8 mouse cellular contexts compared by ENCODE assay signal in the genomic region with DNA sequence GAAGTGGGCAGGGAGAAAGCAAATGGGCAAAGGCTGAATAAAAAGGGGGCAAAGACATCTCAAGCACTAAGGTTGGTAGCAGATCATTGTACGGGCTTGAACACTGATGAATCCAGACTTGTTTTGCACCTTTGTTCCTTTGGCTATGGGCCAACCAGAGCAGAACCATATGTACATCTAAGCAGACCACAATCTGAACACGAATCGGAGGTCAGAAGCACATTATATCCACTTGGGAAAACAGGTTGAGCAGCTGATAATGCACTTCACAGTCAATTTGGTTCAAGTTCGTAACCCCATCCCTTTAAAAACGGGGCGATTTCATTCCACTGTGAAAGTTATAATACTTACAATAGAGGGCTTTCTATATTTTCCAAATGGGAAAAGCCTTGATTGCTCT. TPM values are rescaled to one million over a fixed set of nuclear protein-coding genes. Genes with fewer than 3 reads are reported as not detected.
A peak's percentile ranks its signal among the peaks of the same experiment; 100 is the strongest.
DNase-seq lines count a peak whose midpoint lies in the region; ATAC-seq lines count a peak whose summit lies in the region.

No protein-coding gene starts in this region.

- H3K27ac ChIP-seq in heart, embryonic 12.5 days (ENCODE audit: poor library complexity, severe bottlenecking) = peak overlapping the region; percentile 71

- DNase-seq in left cerebral cortex, postnatal 4 days = peak; percentile 8
- DNase-seq in left cerebral cortex, postnatal 14 days (ENCODE audit: low spot score in 2 of 2) = no peak
- peak; percentile 50 to 52 for DNase-seq in cerebellum, adult 18-20 months
- DNase-seq in kidney, postnatal 14 days = peak; percentile 60
- DNase-seq in testis, postnatal 14 days (ENCODE audit: low spot score) = peak; percentile 21

- no peaks in the 10 kb centered on the region for H3K9me3 ChIP-seq in heart, embryonic 12.5 days (replicated peaks)

- no peak for ATAC-seq in heart, embryonic 12.5 days (ENCODE audit: insufficient number of reproducible peaks, low FRiP score)
- peak; percentile 15; the same call in 1 of the 2 replicates for ATAC-seq in megakaryocyte-erythroid progenitor cell, adult 5-6 weeks (replicated peaks; ENCODE audit: low FRiP score, low TSS enrichment, poor library complexity, severe bottlenecking)
- no peak for ATAC-seq in monocyte, adult 5-6 weeks (replicated peaks; ENCODE audit: insufficient number of reproducible peaks, low FRiP score, low TSS enrichment, poor library complexity, severe bottlenecking)

- H3K27me3 ChIP-seq in heart, embryonic 12.5 days (replicated peaks) = no peaks in the 10 kb centered on the region

- H3K4me3 ChIP-seq in heart, embryonic 12.5 days = peak overlapping the region; percentile 98

- intact Hi-C loops in left cerebral cortex, postnatal 4 days (cut with DNase I) = no loop called here
- intact Hi-C loops in left cerebral cortex, postnatal 14 days (cut with DNase I) = no loop called here

- WGBS in heart, embryonic 12.5 days = 6% methylated on average over 6 of the region's 6 CpGs

- H3K4me1 ChIP-seq in heart, embryonic 12.5 days (replicated peaks) = peaks cover 2% of the 10 kb centered on the region

- H3K9ac ChIP-seq in heart, embryonic 12.5 days = peak overlapping the region; percentile 97

- peak overlapping the region; percentile 88 for H3K4me2 ChIP-seq in heart, embryonic 12.5 days

- H3K36me3 ChIP-seq in heart, embryonic 12.5 days = no peaks in the 10 kb centered on the region

RNA-seq across cellular contexts. Expression of a gene that starts 1.0 kb away (rescaled TPM):
- 10 to 100 TPM; 16.7 to 19.6 TPM for total RNA-seq in left cerebral cortex, postnatal 4 days (2021)
- 10 to 100 TPM; 22.4 to 25.0 TPM for total RNA-seq in left cerebral cortex, postnatal 14 days (2021)
- polyA plus RNA-seq in heart, embryonic 12.5 days (2016; fragmentation: Nextera tagmentation; extraction: Ambion mirVana) = 7.3 and 8.2 TPM in 2 replicates
- 26.7 and 28.0 TPM in 2 replicates for total RNA-seq in megakaryocyte-erythroid progenitor cell, adult 5-6 weeks (2014; fragmentation: Nextera tagmentation)
- 29.3 and 51.9 TPM in 2 replicates for total RNA-seq in megakaryocyte-erythroid progenitor cell, adult 5-6 weeks (2017)
- total RNA-seq in monocyte, adult 5-6 weeks (2017) = 22.8 to 45.3 TPM (median 26.3 TPM) in 3 replicates

RNA-seq across cellular contexts. Expression of a gene that starts 7.7 kb away (rescaled TPM):
- total RNA-seq in left cerebral cortex, postnatal 4 days (2021) = 10 to 100 TPM; 11.6 to 14.8 TPM
- 1 to 10 TPM; 6.6 to 8.6 TPM for total RNA-seq in left cerebral cortex, postnatal 14 days (2021)
- polyA plus RNA-seq in heart, embryonic 12.5 days (2016; fragmentation: Nextera tagmentation; extraction: Ambion mirVana) = 2.0 and 2.1 TPM in 2 replicates
- 2.4 and 2.7 TPM in 2 replicates for total RNA-seq in megakaryocyte-erythroid progenitor cell, adult 5-6 weeks (2014; fragmentation: Nextera tagmentation)
- 1.1 and 5.7 TPM in 2 replicates for total RNA-seq in megakaryocyte-erythroid progenitor cell, adult 5-6 weeks (2017)
- total RNA-seq in monocyte, adult 5-6 weeks (2017) = not detected in 3 replicates

RNA-seq across cellular contexts. Expression of a gene that starts 55.1 kb away (rescaled TPM):
- total RNA-seq in left cerebral cortex, postnatal 4 days (2021) = 100 to 1,000 TPM; 100 to 114 TPM
- 100 to 1,000 TPM; 116 to 123 TPM for total RNA-seq in left cerebral cortex, postnatal 14 days (2021)
- polyA plus RNA-seq in heart, embryonic 12.5 days (2016; fragmentation: Nextera tagmentation; extraction: Ambion mirVana) = 54.9 and 55.4 TPM in 2 replicates
- total RNA-seq in megakaryocyte-erythroid progenitor cell, adult 5-6 weeks (2014; fragmentation: Nextera tagmentation) = 38.4 and 51.5 TPM in 2 replicates
- total RNA-seq in megakaryocyte-erythroid progenitor cell, adult 5-6 weeks (2017) = 15.2 and 42.3 TPM in 2 replicates
- total RNA-seq in monocyte, adult 5-6 weeks (2017) = 19.5 to 23.4 TPM (median 20.7 TPM) in 3 replicates

Comparison
In these comparisons a context has a peak if more than half of its experiments do, and no peak if none do; other contexts are left out.
1. DNase-seq: peak in left cerebral cortex, postnatal 4 days (single experiment), cerebellum, adult 18-20 months (2 of 2), kidney, postnatal 14 days (single experiment) and testis, postnatal 14 days (single experiment); none in left cerebral cortex, postnatal 14 days (0 of 2).